Mouse (Mus musculus): ENCODE measurements around the gene Oxa1l.
A peak's percentile ranks its signal among the peaks of the same experiment; 100 is the strongest.

The Oxa1l gene

DNA sequence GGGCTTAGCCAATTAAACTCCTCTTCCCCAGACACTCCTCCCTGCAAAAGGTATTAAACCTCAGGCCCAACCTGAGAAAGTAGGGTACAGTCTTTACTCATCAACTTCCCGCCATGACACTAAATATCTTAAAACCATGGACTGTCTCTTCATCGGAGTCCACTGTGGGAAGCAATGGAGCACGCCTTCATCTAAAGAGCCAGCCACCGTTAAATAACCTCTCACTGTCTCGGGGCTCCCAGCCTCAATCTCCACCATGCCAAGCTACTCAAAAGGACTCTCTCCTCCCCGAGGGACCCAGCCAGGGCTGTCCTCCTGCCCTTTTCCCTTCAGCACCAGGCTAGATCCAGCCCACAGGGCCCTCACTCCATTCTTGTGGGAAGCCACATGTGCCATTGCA lies 10.0 kb downstream of the Oxa1l start:
- DNase-seq (ENCODE audit: extremely low spot score, low spot score): no peak

DNA sequence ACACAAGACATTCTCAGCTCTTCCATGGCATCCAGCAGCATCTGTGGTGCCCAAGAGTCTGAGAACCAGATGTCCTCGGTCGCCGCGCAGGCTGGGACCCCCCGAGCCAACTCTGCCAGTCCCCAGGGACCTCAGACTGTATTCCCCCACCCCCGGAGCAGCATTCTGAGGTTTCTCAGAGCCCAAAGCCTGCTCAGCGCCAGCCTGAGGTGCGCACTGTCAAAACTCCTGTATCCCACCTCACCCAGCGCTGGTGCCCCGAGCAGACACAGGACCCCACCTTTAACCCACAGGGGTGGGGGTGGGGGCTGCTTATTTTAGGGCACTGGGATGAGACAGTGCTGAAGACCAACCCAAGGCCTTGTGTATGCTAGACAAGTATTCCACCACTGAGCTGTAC lies 10.8 kb downstream of the Oxa1l start:
- DNase-seq (ENCODE audit: extremely low spot score, low spot score): no peak

DNA sequence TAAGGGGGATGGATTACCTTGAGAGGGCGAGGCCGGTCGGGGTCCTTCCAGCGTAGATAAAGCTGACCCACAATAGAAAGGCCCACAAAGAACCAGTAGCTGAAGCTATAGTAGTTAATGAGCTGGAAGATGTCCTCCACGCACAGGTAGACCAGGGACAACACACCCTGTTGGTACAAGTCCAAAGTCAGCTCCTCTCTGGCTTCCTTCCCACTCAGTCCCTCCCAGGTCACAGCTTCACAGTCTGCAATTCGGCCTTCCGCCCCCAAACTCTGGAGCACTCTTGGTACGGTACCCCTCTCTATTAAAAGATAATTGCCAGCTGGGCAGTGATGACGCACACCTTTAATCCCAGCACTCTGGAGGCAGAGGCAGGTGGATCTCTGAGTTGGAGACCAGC lies 12.3 kb downstream of the Oxa1l start:
- DNase-seq (ENCODE audit: extremely low spot score, low spot score): no peak

DNA sequence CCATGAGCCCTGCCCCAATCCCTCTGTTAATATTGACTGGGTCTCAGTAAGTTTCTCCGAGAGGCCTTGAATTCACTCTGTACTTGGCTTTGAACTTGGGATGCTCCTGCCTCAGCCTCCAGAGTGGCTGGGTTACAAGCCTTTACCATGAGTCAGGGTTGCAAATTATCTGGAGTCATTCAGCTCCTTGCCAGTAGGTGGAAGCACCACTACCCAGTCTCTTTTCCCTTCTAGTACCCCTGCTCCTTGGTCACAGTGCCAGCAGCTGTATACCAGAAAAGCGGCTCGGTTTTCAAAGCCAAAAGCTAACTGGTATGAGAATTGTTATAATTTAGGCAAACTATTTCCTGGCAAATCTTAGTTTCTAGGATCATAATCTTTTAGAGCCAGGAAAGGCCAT lies 15.3 kb downstream of the Oxa1l start:
- DNase-seq (ENCODE audit: extremely low spot score, low spot score): no peak

DNA sequence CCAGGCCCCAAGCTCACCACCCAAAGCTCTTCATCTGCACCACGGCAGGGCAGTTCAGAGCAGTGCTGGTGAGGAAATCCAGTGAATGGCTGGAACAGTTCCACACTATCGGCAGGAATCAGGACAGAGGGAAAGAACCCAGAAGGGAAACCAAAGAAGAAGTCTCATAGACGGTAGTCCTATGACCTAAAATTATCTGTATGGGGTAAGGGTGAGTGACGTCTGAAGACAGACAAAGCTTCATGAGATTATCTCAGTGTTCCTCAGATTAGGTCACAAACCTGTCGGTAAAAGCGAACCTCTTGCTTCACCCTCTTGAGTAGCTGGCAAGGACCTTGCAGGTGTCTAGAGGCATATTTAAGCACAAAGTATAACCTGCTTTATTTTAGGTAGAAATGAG lies 16.5 kb downstream of the Oxa1l start:
- no peak for DNase-seq (ENCODE audit: extremely low spot score, low spot score)

DNA sequence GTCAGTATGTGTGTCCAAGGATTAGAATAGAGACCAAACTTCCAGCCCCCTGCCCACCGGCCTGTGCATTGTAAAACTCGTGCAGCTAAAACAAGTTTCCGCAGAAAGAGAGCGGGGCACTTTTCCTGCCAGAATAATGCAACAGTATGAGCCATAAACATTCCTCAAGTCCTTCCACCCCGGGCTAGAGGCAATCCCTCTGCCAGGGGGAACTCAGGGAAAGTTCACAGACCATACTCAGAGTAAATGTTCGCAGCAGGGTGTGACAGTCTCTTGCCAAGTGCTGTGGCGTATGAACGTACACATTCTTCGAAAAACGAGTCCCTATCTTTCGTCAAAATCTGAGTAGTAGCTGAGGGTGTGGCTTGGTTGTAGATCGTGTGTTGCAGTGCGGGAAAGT lies 18.9 kb downstream of the Oxa1l start:
- no peak for DNase-seq (ENCODE audit: extremely low spot score, low spot score)

DNA sequence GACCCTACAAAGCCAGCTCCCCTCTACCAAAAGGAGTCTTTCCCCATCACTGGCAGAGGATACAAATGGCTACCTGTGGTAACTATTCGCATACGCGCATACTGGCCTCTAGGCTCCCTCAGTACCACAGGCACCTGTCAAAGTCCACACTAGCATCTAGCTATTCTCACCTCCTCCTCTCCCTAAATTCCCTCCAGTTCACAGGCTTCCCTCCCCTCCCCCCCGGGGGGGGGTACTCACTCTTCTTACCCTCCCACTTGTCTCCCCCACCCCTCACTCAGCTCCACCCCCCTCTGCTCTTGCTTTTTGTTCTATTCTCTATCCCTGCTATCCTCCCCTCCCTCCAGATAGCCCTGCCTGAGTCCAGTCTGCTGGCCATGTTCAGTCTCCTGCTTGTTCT lies 20.0 kb downstream of the Oxa1l start:
- DNase-seq (ENCODE audit: extremely low spot score, low spot score): no peak

DNA sequence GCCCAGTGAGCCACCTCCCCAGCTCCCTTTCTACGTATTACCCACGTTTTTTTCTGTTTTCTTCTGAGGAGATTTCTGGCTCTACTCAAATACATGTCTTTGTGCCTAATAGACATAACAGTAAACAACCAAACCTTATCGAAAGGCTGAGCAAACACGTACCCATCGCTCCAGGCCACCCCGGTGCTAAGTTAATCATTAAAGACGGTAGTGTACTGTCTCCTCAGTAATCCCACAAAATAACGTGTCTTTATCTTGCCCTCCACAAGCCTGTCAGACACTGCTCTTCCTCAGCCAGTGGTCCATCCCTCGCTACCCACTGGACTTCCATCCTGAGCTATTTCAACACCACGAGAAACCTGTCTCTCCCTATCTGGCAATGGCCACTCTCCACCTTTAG lies 21.2 kb downstream of the Oxa1l start:
- DNase-seq (ENCODE audit: extremely low spot score, low spot score): no peak

DNA sequence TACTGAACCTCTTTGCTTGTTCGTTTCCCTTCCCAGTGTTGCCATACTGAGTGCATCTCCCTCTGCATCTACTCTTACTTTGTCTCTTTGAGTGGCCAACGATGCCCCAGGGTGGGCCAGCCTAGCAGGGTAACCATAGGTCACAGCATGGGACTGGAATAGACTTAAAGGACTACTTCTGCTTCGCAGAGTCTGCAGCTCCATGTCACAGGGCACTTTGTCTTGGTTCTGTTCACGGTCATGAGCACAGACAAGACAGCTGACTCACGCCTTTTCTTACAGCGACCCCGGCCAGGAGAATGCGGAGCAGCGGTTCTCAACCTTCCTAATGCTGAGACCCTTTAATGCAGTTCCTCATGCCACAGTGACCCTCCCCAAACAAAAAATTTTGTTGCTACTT lies 22.0 kb downstream of the Oxa1l start:
- DNase-seq (ENCODE audit: extremely low spot score, low spot score): no peak

DNA sequence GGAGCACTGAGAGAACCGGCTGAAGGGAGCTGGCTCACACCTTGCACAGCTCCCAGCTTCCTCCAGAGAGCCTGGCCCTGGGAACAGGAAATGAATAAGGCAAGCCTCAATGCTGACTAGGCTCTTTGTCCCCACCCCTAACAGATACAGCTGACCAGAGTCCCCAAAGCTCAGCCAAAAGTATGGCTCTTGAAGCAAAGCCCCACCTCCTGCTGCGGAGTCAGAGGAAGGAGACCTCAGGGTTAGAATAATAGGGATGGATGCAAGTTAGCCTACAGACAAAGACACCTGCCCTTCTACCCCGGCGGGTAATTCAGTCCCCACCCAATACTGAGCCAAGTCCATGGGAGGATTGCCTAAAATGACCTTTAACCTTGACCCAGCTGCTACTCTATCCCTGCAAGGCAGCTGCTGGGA lies 22.7 kb downstream of the Oxa1l start:
- no peak for DNase-seq (ENCODE audit: extremely low spot score, low spot score)

DNA sequence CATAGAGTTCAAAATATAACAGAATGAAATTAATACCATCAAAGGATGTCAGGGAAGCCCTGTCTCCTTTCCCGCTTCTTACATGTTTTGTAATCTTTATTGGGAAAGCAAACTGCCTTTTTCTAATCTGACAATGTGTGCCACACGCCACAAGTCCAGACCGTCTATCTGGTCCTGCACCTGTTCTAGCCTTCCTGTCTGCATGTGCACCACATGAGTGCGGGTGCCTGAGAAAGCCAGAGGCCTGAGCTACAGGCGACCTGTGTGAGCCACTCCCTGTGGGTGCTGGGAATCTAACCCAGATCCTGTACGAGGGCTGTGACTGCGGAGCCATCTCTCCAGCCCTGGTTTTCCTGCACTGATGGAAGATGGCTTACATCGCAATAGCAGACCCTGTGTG lies 23.8 kb downstream of the Oxa1l start:
- no peak for DNase-seq (ENCODE audit: extremely low spot score, low spot score)

DNA sequence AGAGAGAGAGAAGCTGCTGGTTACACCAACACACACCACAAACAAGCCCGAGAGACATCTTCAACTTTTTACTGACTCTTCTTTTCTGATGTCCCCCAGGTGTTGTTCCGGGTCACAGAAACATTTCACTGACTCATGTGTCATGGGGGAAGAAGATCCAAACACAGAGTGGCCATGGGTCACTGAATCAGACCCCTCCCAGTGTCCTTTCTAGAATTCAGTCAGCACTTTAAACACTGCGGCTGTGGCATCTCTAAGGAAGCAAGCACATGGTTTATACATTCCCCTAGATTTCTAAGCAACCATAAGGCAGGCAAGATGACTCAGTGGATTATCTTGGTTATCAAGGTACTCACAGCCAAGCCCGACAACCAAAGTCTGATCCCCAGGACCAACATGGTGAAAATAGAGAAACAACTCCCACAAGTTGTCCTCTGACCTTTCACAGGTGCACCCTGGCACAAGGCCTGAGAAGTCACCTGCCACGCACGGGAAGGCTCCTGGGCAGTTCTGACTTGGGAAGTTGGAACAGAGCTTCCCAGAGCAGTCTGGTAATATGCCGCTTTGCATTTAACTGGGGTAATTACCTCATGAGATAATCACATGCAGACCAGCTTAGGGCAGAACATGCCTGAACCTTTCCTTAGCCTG lies 25.5 kb downstream of the Oxa1l start:
- no peak for DNase-seq (ENCODE audit: extremely low spot score, low spot score)

DNA sequence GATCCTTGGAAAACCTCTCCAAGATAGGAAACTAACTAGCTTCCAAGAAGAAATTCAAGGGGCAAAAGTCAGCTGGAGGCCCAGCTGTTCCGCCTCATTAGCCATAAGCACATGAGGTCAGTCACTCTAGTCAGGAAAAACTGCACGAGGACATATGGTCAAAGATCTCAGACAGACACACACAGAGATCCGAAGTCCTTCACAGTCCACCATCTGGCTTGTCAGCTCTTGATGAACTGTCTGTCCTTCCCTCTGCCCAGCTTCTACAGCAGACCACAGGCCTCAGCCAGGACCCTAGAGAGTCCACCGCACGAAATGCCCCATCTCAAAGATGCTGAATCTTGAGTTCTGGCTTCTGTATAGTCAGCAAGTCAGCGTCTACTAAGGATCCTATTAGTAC lies 26.9 kb downstream of the Oxa1l start:
- DNase-seq (ENCODE audit: extremely low spot score, low spot score): peak; percentile 45

DNA sequence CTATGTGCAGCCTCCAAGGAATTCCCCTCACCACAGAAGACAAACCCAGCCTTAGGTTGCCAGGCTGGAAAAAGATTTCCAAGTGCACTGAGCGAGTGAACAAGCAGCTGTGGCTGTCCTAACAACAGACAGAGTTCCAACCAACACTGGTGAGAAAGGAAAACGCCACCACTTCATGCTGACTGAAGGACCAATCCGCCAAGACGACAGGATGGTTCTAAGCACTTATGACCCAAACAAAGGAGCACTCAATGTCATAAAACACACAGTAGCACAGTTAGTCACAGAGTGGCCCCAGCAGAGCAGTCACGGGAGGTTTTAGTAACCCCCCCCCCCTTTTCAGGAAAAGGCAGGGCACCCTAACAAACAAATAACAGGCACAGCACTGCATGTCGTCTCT lies 30.2 kb downstream of the Oxa1l start:
- no peak for DNase-seq (ENCODE audit: extremely low spot score, low spot score)

DNA sequence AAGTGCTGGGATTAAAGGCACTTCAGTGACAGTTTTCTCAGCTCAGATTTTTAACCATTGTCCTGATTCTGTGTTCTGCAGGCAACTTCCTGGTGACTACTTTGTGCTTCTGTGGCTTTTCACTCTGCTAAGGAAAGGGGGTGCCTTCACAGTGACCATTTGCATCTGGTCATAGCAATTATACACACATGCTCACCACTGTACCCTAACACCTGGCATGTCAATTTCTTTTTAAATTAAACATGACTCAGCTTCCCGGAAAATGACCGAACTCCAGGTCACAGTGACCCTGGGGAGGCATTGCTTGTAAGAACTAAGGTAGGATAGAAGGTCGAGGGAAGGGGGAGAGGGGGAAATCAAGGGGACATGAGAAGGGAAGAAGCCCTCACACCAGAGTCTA lies 33.2 kb downstream of the Oxa1l start:
- DNase-seq (ENCODE audit: extremely low spot score, low spot score): no peak

DNA sequence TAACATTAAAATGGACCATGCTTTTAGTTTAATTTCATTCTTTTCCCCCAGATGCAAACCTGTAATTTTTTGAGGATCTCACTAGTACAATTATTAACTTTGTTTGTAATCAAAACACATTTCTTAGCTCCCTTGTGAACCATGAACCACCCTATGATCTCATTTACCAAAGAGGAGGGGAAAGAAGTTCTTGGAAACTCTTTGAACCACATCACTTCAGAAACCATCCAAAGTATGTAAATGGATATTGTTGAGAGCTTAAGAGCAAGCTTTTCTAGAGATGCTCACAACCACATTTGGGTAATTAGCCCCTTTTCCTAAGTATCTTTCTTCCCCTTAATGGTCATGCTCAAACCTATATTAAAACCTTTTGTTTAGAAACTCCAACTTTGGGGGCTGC lies 33.7 kb downstream of the Oxa1l start:
- no peak for DNase-seq (ENCODE audit: extremely low spot score, low spot score)

DNA sequence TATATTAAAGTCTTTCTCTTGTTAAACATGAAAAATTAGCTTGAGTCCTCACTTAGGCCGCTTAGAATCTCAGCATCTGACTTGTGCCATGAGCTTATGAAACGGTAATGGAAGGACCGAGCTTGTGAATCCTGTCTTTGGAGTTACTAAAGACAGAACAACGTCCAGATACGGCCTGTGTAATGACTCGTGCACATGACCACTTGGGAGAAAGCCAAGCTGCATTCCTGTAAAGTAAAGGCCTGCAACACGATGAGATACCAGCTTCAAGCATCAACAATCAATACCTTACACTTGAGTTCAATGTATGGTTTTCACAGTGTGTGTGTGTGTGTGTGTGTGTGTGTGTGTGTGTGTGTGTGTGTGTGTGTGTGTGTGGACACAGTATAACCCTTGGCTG lies 36.1 kb downstream of the Oxa1l start:
- no peak for DNase-seq (ENCODE audit: extremely low spot score, low spot score)

DNA sequence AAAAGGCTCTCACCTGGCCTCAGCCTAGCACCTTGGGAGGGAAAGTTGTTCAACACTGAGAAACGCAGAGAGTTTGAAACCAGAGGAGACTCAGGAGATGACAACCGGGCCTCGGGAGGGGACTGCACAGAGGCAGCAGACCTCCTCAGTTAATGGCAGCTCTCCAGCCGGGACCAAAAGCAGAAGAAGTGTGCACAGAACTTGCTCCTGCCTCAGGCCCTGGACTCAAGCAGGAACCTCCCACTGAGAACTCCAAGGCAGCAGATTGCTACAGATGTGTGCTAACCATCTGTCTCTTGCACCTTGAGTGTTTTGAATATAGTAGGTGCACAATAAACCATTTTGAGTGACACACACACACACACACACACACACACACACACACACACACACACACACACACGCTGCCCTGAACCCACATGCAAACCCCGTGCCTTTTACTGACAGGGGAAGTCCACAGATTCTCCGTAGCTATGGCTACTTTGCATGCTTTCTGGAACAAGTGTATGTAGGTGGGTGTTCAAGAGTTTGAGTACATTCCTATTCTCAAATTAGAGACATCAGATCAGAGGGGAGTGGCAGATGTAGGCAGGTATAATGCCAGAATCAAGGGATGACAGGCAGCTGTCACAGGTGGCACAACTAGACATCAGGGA lies 37.4 kb downstream of the Oxa1l start:
- DNase-seq (ENCODE audit: extremely low spot score, low spot score): no peak

DNA sequence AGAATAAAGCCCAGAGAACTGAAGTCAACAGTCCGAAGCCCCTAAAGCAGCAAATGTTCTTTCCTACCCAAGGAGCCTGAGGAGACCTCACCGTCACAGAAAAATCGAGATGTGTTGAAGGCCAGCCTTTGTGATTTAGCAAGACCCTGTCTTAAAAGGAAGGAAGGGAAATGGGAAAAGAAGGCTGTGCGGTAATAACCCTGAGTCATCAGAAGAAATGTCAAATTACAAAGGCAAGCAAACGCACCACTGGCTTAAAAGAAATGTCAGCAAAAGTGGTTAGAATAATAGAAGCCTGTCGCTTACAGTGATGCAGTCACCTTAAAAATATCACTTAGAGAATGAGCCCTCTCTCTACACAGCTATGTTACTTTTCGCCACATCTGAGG lies 37.9 kb downstream of the Oxa1l start:
- no peak for DNase-seq (ENCODE audit: extremely low spot score, low spot score)

DNA sequence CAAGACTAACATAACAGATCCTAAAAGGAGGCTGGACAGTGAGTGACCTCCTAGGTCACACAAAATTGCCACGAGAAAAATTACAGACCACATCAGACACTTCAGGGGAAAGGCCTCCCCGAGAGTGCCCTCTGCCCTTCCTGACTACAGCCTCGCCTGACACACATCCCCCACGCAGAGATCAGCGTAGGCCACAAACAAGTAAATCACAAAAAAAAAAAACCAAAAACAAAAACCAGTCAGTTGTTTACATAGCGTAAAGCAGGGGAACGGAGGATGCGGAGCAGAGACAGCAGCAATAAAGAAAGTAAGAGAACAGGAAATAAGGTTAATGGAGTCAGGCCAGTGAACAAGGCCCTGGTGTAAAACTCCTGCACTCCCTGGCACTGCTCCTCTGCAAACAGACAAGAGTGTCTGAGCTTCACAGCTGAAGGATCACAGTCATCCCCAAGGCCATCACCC lies 38.3 kb downstream of the Oxa1l start:
- no peak for DNase-seq (ENCODE audit: extremely low spot score, low spot score)

DNA sequence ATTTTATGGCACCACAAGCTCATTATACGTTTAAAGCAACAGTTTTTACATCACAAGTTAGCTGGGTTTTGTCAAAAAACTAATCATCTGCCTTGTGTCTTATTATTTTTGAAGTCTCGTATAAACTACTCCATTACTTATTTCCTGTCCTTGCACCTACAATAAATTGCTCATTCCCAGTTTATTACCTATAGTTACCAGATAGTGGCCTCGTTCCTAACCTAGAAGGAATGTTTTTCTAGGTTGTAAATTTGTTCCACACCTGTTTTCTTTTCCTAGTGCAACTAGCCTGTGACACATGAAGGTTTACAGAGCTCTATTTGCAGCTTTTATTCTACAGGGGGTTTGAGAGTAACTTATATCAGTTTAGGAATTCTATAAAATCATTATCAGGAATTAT lies 41.1 kb downstream of the Oxa1l start:
- DNase-seq (ENCODE audit: extremely low spot score, low spot score): no peak

DNA sequence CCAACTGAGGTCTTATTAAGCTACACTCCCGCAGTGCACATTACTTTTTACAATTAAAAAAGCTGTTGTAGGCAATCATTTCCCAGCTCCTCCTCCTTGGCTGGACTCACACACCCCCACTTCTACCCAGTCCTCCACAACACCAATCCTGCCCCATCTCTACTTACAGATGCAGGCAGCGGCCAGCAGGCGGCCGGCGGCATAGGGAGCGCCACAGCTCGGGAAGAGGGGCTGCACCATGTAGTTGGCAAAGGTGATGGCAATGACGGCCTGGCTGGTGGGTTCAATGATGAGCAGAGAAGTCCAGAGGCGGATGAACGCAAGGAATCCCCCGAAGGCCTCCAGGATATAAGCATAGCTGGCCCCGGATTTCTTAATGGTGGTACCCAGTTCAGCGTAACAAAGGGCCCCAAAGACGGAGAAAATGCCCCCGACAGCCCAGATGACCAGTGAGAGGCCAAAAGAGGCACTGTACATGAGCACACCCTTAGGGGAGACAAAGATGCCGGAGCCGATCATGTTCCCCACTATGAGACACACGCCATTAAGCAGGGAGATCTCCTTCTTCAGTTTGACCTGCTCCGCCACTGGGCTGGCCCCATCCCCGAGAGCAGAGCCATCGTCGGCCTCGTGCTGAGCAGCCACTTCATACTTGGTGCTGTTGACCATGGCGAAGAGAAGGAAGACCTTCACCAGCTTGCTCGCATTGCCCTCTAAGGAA lies 47.9 kb downstream of the Oxa1l start:
- no peak for DNase-seq (ENCODE audit: extremely low spot score, low spot score)

All from neural tube, embryonic 10.5 days (tissue).